Mouse (Mus musculus) right cerebral cortex, adult 18-20 months (tissue): ENCODE data around the gene Rpl10a.

Experiments
- DNase-seq: peaks from one replicate; pipeline ENCODE4 v3.0.0; 2022; ENCODE audit warnings: mixed read lengths

Gene Rpl10a

GRCm38 (mm10) chr17:28361921-28362652 is 33.8 kb downstream of the Rpl10a start:
- DNase-seq = no peak

DNA sequence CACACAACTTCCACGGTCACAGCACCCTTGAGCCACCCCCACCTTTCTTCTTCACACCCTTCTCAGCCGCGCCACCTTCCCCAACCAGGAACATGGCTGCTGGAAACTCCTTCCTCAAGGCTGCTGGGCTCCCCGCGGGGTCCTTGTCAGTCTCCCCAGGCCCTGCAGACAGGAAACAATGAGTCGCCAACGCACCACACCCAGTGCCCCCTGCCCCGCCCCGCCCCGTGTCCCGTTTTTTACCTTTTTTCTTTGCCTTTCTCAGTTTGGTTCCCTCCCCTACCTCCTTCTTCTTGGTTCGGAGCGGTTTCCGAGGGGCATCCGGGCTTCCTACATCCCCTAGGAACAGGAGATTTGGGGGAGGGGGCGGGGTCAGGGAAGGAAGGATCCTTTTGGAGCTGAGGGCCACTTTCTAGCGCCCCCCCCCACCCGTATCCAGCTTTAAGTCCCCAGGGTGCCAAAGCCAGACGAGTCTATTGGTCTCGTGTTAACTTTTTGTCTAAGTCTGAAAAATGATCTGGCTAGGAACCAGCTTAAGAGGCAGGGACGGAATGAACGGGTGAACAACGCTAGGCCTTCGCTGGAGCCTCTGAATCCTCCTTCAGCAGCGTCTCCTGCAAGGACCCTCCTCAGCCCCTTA is 34.5 kb downstream of the Rpl10a start:
- no peak for DNase-seq

GRCm38 (mm10) chr17:28363507-28363906 is 35.2 kb downstream of the Rpl10a start:
- DNase-seq = no peak

DNA sequence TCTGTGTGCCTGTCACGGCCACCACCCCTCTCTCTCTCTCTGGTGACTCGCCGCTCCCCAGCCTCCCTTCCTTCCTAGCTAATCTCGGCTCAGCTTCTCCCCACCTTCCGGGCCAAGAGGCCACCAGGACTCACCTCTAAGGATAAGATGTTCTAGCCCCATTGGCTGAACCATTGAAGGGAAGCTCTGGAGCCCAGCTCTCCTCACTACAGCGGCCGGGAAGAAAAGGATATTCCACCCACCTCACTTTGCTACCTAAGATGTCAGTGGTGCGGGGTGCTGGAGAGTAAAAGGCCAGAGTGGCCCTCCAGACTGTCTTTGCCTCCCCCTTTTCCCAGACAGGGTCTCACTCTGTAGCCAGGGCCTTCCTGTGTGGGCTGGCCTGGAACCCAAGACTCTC is 36.9 kb downstream of the Rpl10a start, which contains the start of gene Tulp1:
Gene Tulp1 (minus strand): TSS at position 101 of the 400 bp plus-strand sequence.
- DNase-seq = no peak

- peak; percentile 25 for DNase-seq
These were observed 40.2 kb downstream of the Rpl10a start for GRCm38 (mm10) chr17:28368449-28368848.

DNA sequence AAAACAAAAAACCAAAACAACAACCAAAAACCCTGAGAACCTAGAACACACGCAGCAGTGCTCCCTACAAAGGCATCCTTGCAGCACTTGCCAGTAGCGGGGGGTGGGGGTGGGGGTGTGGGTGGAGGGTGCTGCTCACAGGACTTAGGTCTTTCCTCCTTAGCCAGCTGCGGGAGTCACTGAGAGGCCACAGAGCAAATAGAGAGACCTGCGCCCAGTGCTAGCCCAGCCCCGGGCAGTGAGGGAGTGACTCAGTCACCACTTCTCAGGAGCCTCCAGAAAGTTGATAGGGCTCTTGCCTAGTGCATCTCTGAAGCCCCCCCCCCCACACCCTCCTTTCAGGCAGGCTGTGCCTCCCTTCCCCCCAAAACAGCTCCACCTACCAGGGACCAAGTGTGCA is 40.8 kb downstream of the Rpl10a start:
- no peak for DNase-seq

GRCm38 (mm10) chr17:28371286-28371685 is 43.0 kb downstream of the Rpl10a start:
- no peak for DNase-seq

- no peak for DNase-seq
These were observed 43.7 kb downstream of the Rpl10a start for GRCm38 (mm10) chr17:28371941-28372340.

- no peak for DNase-seq
These were observed 45.5 kb downstream of the Rpl10a start for GRCm38 (mm10) chr17:28373821-28374220.

DNA sequence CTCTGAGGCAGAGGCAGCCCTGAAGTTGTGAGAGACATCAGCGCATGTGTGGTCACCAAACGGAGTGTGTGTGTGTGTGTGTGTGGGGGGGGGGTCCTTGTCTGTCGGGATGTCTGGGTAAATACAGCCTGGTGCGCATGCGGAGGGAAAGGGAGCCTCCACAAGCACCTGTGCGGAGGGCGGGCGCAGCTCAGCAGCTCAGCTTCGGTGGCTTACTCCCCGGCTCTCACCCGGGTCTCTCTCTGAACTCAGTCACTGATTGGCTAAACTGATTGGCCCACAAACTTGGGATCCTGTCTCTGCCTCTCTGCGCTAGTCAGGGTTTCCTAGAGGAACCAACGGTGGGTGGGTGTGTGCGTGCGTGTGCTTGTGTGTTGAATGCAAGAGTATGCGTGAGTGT is 46.2 kb downstream of the Rpl10a start:
- DNase-seq = no peak

DNA sequence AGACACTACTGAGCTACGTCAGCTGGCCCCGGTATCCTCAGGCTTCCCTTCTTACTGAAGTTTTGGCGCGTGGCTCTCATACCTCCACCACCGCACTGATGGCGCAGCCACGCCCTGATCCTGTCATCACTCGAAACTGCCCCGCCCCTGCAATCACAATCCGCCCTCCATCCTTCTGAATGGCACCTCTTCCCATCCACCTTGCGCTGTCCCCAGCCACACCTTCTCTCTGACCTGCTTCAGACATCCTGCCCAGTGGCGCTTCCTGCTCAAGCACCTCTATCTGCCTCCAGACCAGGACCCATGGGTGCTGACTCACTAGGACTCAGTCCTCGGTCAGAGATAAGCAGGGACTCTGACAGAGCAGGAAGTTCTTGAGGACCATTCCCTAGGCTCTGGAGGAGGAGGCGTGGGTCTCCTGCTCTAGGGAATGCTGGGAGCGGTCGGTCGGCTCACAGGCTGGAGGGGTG is 47.4 kb downstream of the Rpl10a start:
- no peak for DNase-seq

DNA sequence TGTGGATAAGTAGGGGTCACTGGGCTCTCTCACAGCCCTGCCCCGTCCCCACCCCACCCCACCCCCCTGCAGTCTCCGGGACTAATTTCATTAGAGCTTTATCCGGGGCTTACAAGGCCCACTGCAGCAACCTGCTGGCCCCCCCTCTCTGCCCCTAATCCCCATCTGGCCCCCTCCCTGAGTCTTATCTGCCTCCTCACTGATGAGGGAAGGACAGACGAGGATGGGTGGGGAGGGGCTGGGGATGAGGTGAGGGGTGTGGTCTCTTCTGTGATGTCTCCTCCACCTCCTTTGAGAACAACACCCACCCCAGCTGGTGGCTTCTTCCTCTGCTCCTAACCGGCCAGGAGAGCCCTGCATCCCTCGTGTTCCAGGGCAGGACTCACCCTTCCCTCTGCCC is 52.0 kb downstream of the Rpl10a start:
- no peak for DNase-seq
